Mouse (Mus musculus) erythroblast, embryonic 14.5 days (primary cell): ENCODE results near the gene Ldhd.

Source experiments
- GATA1 ChIP-seq: IDR thresholded peaks from 2 replicates; pipeline ENCODE4 v1.6.1; 2012; ENCODE audit warnings: low read length, inconsistent platforms, mixed read lengths
- TAL1 ChIP-seq: IDR thresholded peaks from 3 replicates; pipeline ENCODE4 v1.6.1; 2012; ENCODE audit warnings: low read length, inconsistent platforms, mixed read lengths

DNA sequence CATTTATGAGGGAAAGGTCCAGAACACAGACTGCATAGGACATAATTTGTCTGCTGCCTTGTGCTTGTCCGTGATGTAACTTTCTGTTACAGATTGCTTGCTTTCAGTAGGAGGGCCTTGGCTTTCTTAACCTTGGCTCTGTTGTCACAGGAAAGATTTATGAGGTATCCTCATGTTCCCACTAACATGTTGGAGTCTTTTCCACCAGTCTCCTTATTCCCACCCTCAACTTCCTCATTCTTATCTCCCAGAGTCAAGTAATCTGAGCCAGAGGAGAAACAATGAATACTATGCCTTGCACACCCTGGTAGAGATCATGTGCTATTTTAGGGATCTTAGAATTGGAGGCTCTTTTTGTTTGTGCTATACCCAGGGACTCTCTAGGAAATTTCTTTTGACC, 32.9 kb downstream of the Ldhd start:
- TF ChIP-seq TAL1 (no peak), GATA1 (no peak)
